Mouse (Mus musculus): ENCODE measurements at regions not wholly inside any gene's neighbourhood (a gene's known extent, or its start where the extent isn't known, plus 50 kb on each side); places are given as distances from the start of the nearest gene placed in this dataset.
"Not testable (repeated sequence)": the region's sequence is repeated elsewhere in the genome, so short reads cannot be mapped to it uniquely, and the experiment has no call there.

GRCm38 (mm10) chr11:28187441-28187840, 152.2 kb downstream of the Gm6685 start:
- not testable (repeated sequence) for TF ChIP-seq ZNF384 (IDR thresholded peaks at IDR 0.05; ENCODE audit: low read depth, low read length); HCFC1 (IDR thresholded peaks at IDR 0.05; ENCODE audit: borderline replicate concordance, insufficient read depth, low read length); CHD2 (IDR thresholded peaks at IDR 0.05; ENCODE audit: low read depth, low read length)
